In the genomic region with DNA sequence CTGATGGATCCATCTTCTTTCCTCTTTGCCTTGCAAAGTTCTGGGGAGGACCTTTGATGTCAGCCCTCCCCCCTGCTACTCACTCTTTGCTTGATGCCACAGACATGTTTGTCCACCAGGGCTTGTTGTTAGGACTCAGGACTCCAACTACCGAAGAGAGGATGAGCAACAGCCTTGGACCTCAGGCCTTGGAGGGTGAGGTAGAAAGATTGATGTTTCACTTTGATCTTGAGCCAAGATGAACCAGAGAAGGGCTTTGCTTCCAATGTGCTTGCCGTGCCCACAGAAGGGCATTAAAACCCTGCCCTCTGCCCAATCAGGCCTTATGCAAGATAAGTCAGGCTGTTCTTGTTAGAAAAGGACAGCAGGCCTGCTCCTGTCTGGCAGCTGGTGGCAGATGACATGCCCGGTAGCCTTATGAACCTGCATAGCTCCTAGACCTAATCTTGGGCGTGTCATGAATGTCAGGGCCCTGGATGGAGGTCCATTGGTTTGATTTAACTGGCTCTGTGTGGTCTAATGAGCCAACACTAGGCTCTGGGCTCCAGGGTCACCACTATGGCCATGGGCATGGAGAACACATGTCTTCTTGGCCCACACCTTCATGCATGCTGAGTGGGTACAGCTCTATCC, we compare ENCODE assay signal across 12 mouse cellular contexts.
A peak's percentile ranks its signal among the peaks of the same experiment; 100 is the strongest.
DNase-seq lines count a peak whose midpoint lies in the region; ATAC-seq and TF ChIP-seq lines count a peak whose summit lies in the region.
"Had no signal": no experiment of that assay in that cellular context is flagged by ENCODE, and none has a peak within 500 bp of the region (broad histone marks: within the 10 kb centered on the region; RNA-seq: fewer than 3 reads in every experiment).

No protein-coding gene starts in this region.

- no peaks in the 10 kb centered on the region for H3K27me3 ChIP-seq in hindbrain, postnatal 0 days (ENCODE audit: insufficient read depth, low read length)
- no peaks in the 10 kb centered on the region for H3K27me3 ChIP-seq in hindbrain, embryonic 12.5 days
- H3K27me3 ChIP-seq in limb, embryonic 15.5 days, result no peaks in the 10 kb centered on the region

- no peak overlapping the region for H3K9ac ChIP-seq in hindbrain, postnatal 0 days (replicated peaks; ENCODE audit: low read length)
- no peak overlapping the region for H3K9ac ChIP-seq in hindbrain, embryonic 12.5 days
- no peak overlapping the region for H3K9ac ChIP-seq in limb, embryonic 15.5 days
- H3K9ac ChIP-seq: liver, embryonic 14.5 days had no signal

- H3K4me3 ChIP-seq in hindbrain, postnatal 0 days (ENCODE audit: low read length), result no peak overlapping the region
- no peak overlapping the region for H3K4me3 ChIP-seq in hindbrain, embryonic 12.5 days
- H3K4me3 ChIP-seq in limb, embryonic 15.5 days, result no peak overlapping the region

- no peak for ATAC-seq in hindbrain, postnatal 0 days
- ATAC-seq in hindbrain, embryonic 12.5 days (ENCODE audit: low FRiP score), result no peak
- ATAC-seq in limb, embryonic 15.5 days (ENCODE audit: insufficient number of reproducible peaks, low FRiP score, low TSS enrichment, low read depth), result no peak

- WGBS in hindbrain, postnatal 0 days, result 69% methylated on average over 4 of the region's 4 CpGs
- 93% methylated on average over 4 of the region's 4 CpGs for WGBS in hindbrain, embryonic 12.5 days
- WGBS in limb, embryonic 15.5 days, result 86% methylated on average over 4 of the region's 4 CpGs

- intact Hi-C loops in left cerebral cortex, postnatal 25 days (cut with DNase I), result no loop called here

- H3K36me3 ChIP-seq in hindbrain, postnatal 0 days (ENCODE audit: insufficient read depth, low read length), result no peaks in the 10 kb centered on the region
- H3K36me3 ChIP-seq in hindbrain, embryonic 12.5 days, result no peaks in the 10 kb centered on the region
- H3K36me3 ChIP-seq in limb, embryonic 15.5 days, result no peaks in the 10 kb centered on the region

- DNase-seq in heart, adult 11 months, result peak; percentile 91
- DNase-seq in heart, adult 18-20 months, result no peak
- DNase-seq in hindbrain, postnatal 0 days (ENCODE audit: low spot score), result no peak
- peak; percentile 76 for DNase-seq in adrenal gland, postnatal 14 days
- no peak for DNase-seq in left cerebral cortex, postnatal 25 days (ENCODE audit: low spot score in 2 of 2)
- no peak for DNase-seq in gastrocnemius, postnatal 25 days
- DNase-seq: kidney, postnatal 10 days; layer of hippocampus, adult 9-11 months; lung, postnatal 10 days had no signal

- peaks cover 29% of the 10 kb centered on the region for H3K4me1 ChIP-seq in hindbrain, postnatal 0 days (ENCODE audit: insufficient read depth, low read length)
- H3K4me1 ChIP-seq in hindbrain, embryonic 12.5 days, result peaks cover 27% of the 10 kb centered on the region
- peaks cover 27% of the 10 kb centered on the region for H3K4me1 ChIP-seq in limb, embryonic 15.5 days

- no peaks in the 10 kb centered on the region for H3K9me3 ChIP-seq in hindbrain, postnatal 0 days (ENCODE audit: low read length)
- no peaks in the 10 kb centered on the region for H3K9me3 ChIP-seq in hindbrain, embryonic 12.5 days (replicated peaks)
- H3K9me3 ChIP-seq in limb, embryonic 15.5 days, result no peaks in the 10 kb centered on the region

- peak overlapping the region; percentile 55; the same call in 1 of the 2 replicates for H3K27ac ChIP-seq in hindbrain, postnatal 0 days
- no peak overlapping the region for H3K27ac ChIP-seq in hindbrain, embryonic 12.5 days
- H3K27ac ChIP-seq in limb, embryonic 15.5 days, result 0 out of 2 replicates have a peak overlapping the region, but pooled peaks have one; percentile 9
- H3K27ac ChIP-seq: liver, embryonic 14.5 days had no signal

- H3K4me2 ChIP-seq in hindbrain, postnatal 0 days (ENCODE audit: low read depth, low read length), result no peak overlapping the region
- no peak overlapping the region for H3K4me2 ChIP-seq in hindbrain, embryonic 12.5 days (replicated peaks)
- no peak overlapping the region for H3K4me2 ChIP-seq in limb, embryonic 15.5 days

- no peak for TF ChIP-seq CTCF in hindbrain, postnatal 0 days (IDR thresholded peaks at IDR 0.05; ENCODE audit: low read depth)

Comparison
In these comparisons a context has a peak if more than half of its experiments do, and no peak if none do; other contexts are left out.
1. DNase-seq: peak in heart, adult 11 months (single experiment) and adrenal gland, postnatal 14 days (single experiment); none in heart, adult 18-20 months (0 of 2), hindbrain, postnatal 0 days (single experiment), left cerebral cortex, postnatal 25 days (0 of 2) and gastrocnemius, postnatal 25 days (single experiment).